Mouse (Mus musculus) ES-E14 (cell line): ENCODE measurements around the gene Slc28a3. TPM values are rescaled to one million over a fixed set of nuclear protein-coding genes. Genes with fewer than 3 reads are reported as not detected.

ENCODE experiments used
- DNase-seq: peaks from one replicate; pipeline ENCODE4 v3.0.0-alpha.2; 2013; ENCODE audit warnings: low read depth, low spot score
- H3K27ac ChIP-seq: 2 replicates; pipeline ENCODE4 v1.5.1; 2012; ENCODE audit warnings: low read depth, mild to moderate bottlenecking, low read length, moderate library complexity, mixed read lengths; ENCODE audit not compliant: poor library complexity, insufficient read depth, severe bottlenecking
- H3K36me3 ChIP-seq: 2 replicates; pipeline ENCODE4 v1.6.1; 2012; ENCODE audit warnings: mild to moderate bottlenecking, low read length, moderate library complexity, mixed read lengths; ENCODE audit not compliant: control insufficient read depth, poor library complexity, insufficient read depth, severe bottlenecking
- H3K4me1 ChIP-seq, 2 experiments: fragments of 150-350 bp in 1 of 2; sonication (generic) in 1 of 2; 2 replicates each; pipeline ENCODE4 v1.6.1; 2012; ENCODE audit warnings: low read length in 2 of 2, mild to moderate bottlenecking in 1 of 2, mixed read lengths in 1 of 2; ENCODE audit not compliant: control insufficient read depth in 2 of 2, insufficient read depth in 2 of 2, poor library complexity in 1 of 2
- H3K4me3 ChIP-seq, 2 experiments: fragments of 150-350 bp in 1 of 2; sonication (generic) in 1 of 2; 2 replicates each; pipeline ENCODE4 v1.5.1; 2012; ENCODE audit warnings: low read length in 2 of 2, low read depth in 1 of 2, mild to moderate bottlenecking in 1 of 2, mixed read lengths in 1 of 2; ENCODE audit not compliant: insufficient read depth in 1 of 2, poor library complexity in 1 of 2, severe bottlenecking in 1 of 2
- H3K9ac ChIP-seq: 2 replicates; pipeline ENCODE4 v1.6.1; 2012; ENCODE audit warnings: low read depth, mild to moderate bottlenecking, low read length, mixed read lengths; ENCODE audit not compliant: poor library complexity, insufficient read depth, severe bottlenecking
- H3K9me3 ChIP-seq: fragments of 150-350 bp; sonication (generic); 2 replicates; pipeline ENCODE4 v1.6.1; 2012; ENCODE audit warnings: low read depth, mild to moderate bottlenecking, low read length; ENCODE audit not compliant: control insufficient read depth, insufficient read depth
- CHD2 ChIP-seq: IDR thresholded peaks from 2 replicates; pipeline ENCODE4 v1.6.1; 2014; ENCODE audit warnings: mild to moderate bottlenecking, low read depth, low read length, inconsistent platforms
- HCFC1 ChIP-seq: IDR thresholded peaks from 2 replicates; pipeline ENCODE4 v1.6.1; 2012; ENCODE audit warnings: low read length, inconsistent platforms, borderline replicate concordance; ENCODE audit not compliant: insufficient read depth
- MAFK ChIP-seq: IDR thresholded peaks from 2 replicates; pipeline ENCODE4 v1.6.1; 2014; ENCODE audit warnings: mild to moderate bottlenecking, low read depth, low read length, inconsistent platforms; ENCODE audit not compliant: insufficient read depth
- ZC3H11A ChIP-seq: IDR thresholded peaks from 2 replicates; pipeline ENCODE4 v1.6.1; 2012; ENCODE audit warnings: low read depth, mild to moderate bottlenecking, inconsistent platforms, low read length, borderline replicate concordance
- ZNF384 ChIP-seq: IDR thresholded peaks from 2 replicates; pipeline ENCODE4 v1.6.1; 2012; ENCODE audit warnings: low read depth, low read length, inconsistent platforms
- in situ Hi-C, 2 experiments: fragments of 600-800 bp; cut with MboI; formaldehyde crosslinking; loops; one replicate each; pipeline ENCODE4 v1.15.1; 2025; ENCODE audit warnings: low sequenced_read_pairs in 2 of 2, inconsistent platforms in 1 of 2; ENCODE audit not compliant: unreplicated experiment in 2 of 2
- total RNA-seq: library from RNA; depleted of rRNA; stranded (reverse); fragments of 300-350 nt; gene quantifications from 2 replicates; pipeline ENCODE4 v1.2.3, GENCODE M21; 2012

Gene Slc28a3
- total RNA-seq, 1 experiment, result 0.27 TPM

- no peak overlapping the region for H3K27ac ChIP-seq
- DNase-seq, result no peak
- H3K9ac ChIP-seq, result no peak overlapping the region
- no peak overlapping the region for H3K4me3 ChIP-seq
- H3K4me1 ChIP-seq, result no peaks in the 10 kb centered on the region
- TF ChIP-seq ZC3H11A, result no peak
- no peak for TF ChIP-seq CHD2
- no peak for TF ChIP-seq MAFK
- TF ChIP-seq ZNF384, result no peak
- no peak for TF ChIP-seq HCFC1
- in situ Hi-C loops, result no loop called here
- no peaks in the 10 kb centered on the region for H3K36me3 ChIP-seq
- H3K9me3 ChIP-seq, result no peaks in the 10 kb centered on the region
Observed at GRCm38 (mm10) chr13:58515635-58516034, 95.0 kb downstream of the Slc28a3 start.

- Histone ChIP-seq H3K4me3 (no peak overlapping the region), H3K9me3 (no peaks in the 10 kb centered on the region), H3K4me1 (0 out of 4 replicates have a peak, but pooled peaks cover 0 to 2% of the 10 kb centered on the region in 2 experiments), H3K9ac (no peak overlapping the region), H3K27ac (no peak overlapping the region), H3K36me3 (no peaks in the 10 kb centered on the region)
- in situ Hi-C loops, result no loop called here
- TF ChIP-seq MAFK, result no peak
- TF ChIP-seq ZC3H11A, result no peak
- TF ChIP-seq HCFC1, result no peak
- no peak for TF ChIP-seq ZNF384
- no peak for TF ChIP-seq CHD2
- DNase-seq, result no peak
Observed at GRCm38 (mm10) chr13:58514147-58514727, 96.4 kb downstream of the Slc28a3 start.

- no peak for DNase-seq
- in situ Hi-C loops, result no loop called here
- H3K9ac ChIP-seq, result no peak overlapping the region
- H3K4me3 ChIP-seq, result no peak overlapping the region
- no peak for TF ChIP-seq CHD2
- TF ChIP-seq HCFC1, result no peak
- TF ChIP-seq ZNF384, result no peak
- TF ChIP-seq ZC3H11A, result no peak
- no peak for TF ChIP-seq MAFK
- no peaks in the 10 kb centered on the region for H3K36me3 ChIP-seq
- no peak overlapping the region for H3K27ac ChIP-seq
- 0 out of 4 replicates have a peak, but pooled peaks cover 0 to 2% of the 10 kb centered on the region in 2 experiments for H3K4me1 ChIP-seq
- no peaks in the 10 kb centered on the region for H3K9me3 ChIP-seq
Observed at GRCm38 (mm10) chr13:58511926-58512325, 98.8 kb downstream of the Slc28a3 start.

- no peak overlapping the region for H3K27ac ChIP-seq
- TF ChIP-seq ZC3H11A, result no peak
- no peak for TF ChIP-seq HCFC1
- TF ChIP-seq MAFK, result no peak
- TF ChIP-seq CHD2, result no peak
- TF ChIP-seq ZNF384, result no peak
- no peak overlapping the region for H3K4me3 ChIP-seq
- no peak for DNase-seq
- H3K36me3 ChIP-seq, result no peaks in the 10 kb centered on the region
- H3K4me1 ChIP-seq, result 0 out of 4 replicates have a peak, but pooled peaks cover 0 to 2% of the 10 kb centered on the region in 2 experiments
- in situ Hi-C loops, result no loop called here
- no peaks in the 10 kb centered on the region for H3K9me3 ChIP-seq
- H3K9ac ChIP-seq, result no peak overlapping the region
Observed at GRCm38 (mm10) chr13:58511248-58511647, 99.4 kb downstream of the Slc28a3 start.

- in situ Hi-C loops, result no loop called here
- Histone ChIP-seq H3K36me3 (no peaks in the 10 kb centered on the region), H3K4me1 (0 out of 4 replicates have a peak, but pooled peaks cover 0 to 2% of the 10 kb centered on the region in 2 experiments), H3K9ac (no peak overlapping the region), H3K4me3 (no peak overlapping the region), H3K27ac (no peak overlapping the region), H3K9me3 (no peaks in the 10 kb centered on the region)
- DNase-seq, result no peak
- TF ChIP-seq ZC3H11A, result no peak
- no peak for TF ChIP-seq ZNF384
- no peak for TF ChIP-seq CHD2
- TF ChIP-seq HCFC1, result no peak
- no peak for TF ChIP-seq MAFK
Observed at GRCm38 (mm10) chr13:58509241-58509640, 101.4 kb downstream of the Slc28a3 start.
